Mouse (Mus musculus): ENCODE results near the gene Smco3.

- TF ChIP-seq CTCF (IDR thresholded peaks at IDR 0.05; ENCODE audit: low read depth, low read length) (no peak), GATA1 (IDR thresholded peaks at IDR 0.05; ENCODE audit: borderline replicate concordance, low read length) (no peak), TAL1 (conservative IDR thresholded peaks at IDR 0.05; ENCODE audit: low read depth, low read length) (no peak), GATA2 (IDR thresholded peaks at IDR 0.05; ENCODE audit: borderline replicate concordance, low read depth, low read length) (no peak)
These were observed 39.3 kb upstream of the Smco3 start for GRCm38 (mm10) chr6:136874599-136874998.

All from G1E (cell line).